Comparison of ENCODE assay signal across 13 mouse cellular contexts in genomic region chr5:118063181-118063621, GRCm38 (mm10). TPM values are rescaled to one million over a fixed set of nuclear protein-coding genes. Genes with fewer than 3 reads are reported as not detected.
DNase-seq lines count a peak whose midpoint lies in the region; ATAC-seq and TF ChIP-seq lines count a peak whose summit lies in the region.
"Had no signal": no experiment of that assay in that cellular context is flagged by ENCODE, and none has a peak within 500 bp of the region (broad histone marks: within the 10 kb centered on the region; RNA-seq: fewer than 3 reads in every experiment).

No protein-coding gene starts in this region.

- WGBS in hindbrain, embryonic 14.5 days, result 56% methylated on average over 8 of the region's 8 CpGs
- 27% methylated on average over 8 of the region's 8 CpGs for WGBS in midbrain, postnatal 0 days

- no peaks in the 10 kb centered on the region for H3K9me3 ChIP-seq in hindbrain, embryonic 14.5 days (ENCODE audit: control insufficient read depth, low read length)
- H3K9me3 ChIP-seq in midbrain, postnatal 0 days (ENCODE audit: low read length), result no peaks in the 10 kb centered on the region
- H3K9me3 ChIP-seq: heart, embryonic 12.5 days had no signal

- H3K36me3 ChIP-seq in hindbrain, embryonic 14.5 days (replicated peaks; ENCODE audit: control insufficient read depth, insufficient read depth), result peaks cover 23% of the 10 kb centered on the region
- peaks cover 7% of the 10 kb centered on the region for H3K36me3 ChIP-seq in midbrain, postnatal 0 days (ENCODE audit: insufficient read depth, low read length)

- H3K27ac ChIP-seq in hindbrain, embryonic 14.5 days, result peak overlapping the region; percentile 74; the same call in 1 of the 2 replicates
- H3K27ac ChIP-seq in midbrain, postnatal 0 days (ENCODE audit: low read depth, low read length), result peak overlapping the region; percentile 62
- H3K27ac ChIP-seq: left cerebral cortex, adult 2 months; liver, embryonic 14.5 days had no signal

- no peaks in the 10 kb centered on the region for H3K27me3 ChIP-seq in hindbrain, embryonic 14.5 days (ENCODE audit: control insufficient read depth, insufficient read depth, low read length)
- H3K27me3 ChIP-seq in midbrain, postnatal 0 days (ENCODE audit: insufficient read depth, low read length), result no peaks in the 10 kb centered on the region
- H3K27me3 ChIP-seq: heart, embryonic 12.5 days had no signal

- DNase-seq in cerebellum, postnatal 25 days, result peak; percentile 44 to 51
- DNase-seq in cerebellum, adult 11 months, result no peak
- DNase-seq in lung, postnatal 36 days, result peak; percentile 35
- DNase-seq in lung, postnatal 4 days, result no peak
- DNase-seq in hindbrain, embryonic 14.5 days (ENCODE audit: low spot score), result no peak
- peak; percentile 66 for DNase-seq in midbrain, postnatal 0 days (ENCODE audit: low spot score)
- DNase-seq in c-Kit-positive CD71-positive TER-119-positive erythroid progenitor cells, embryonic 14.5 days (ENCODE audit: low spot score), result no peak
- no peak for DNase-seq in left cerebral cortex, adult 11 months (ENCODE audit: low spot score)
- DNase-seq: thymus, adult 2 months had no signal

- H3K4me1 ChIP-seq in hindbrain, embryonic 14.5 days (replicated peaks; ENCODE audit: control insufficient read depth, insufficient read depth, low read length), result peaks cover 18% of the 10 kb centered on the region
- peaks cover 17% of the 10 kb centered on the region; the same call in 1 of the 2 replicates for H3K4me1 ChIP-seq in midbrain, postnatal 0 days (ENCODE audit: insufficient read depth, low read length)

- H3K4me3 ChIP-seq in hindbrain, embryonic 14.5 days (replicated peaks; ENCODE audit: low read length), result no peak overlapping the region
- no peak overlapping the region for H3K4me3 ChIP-seq in midbrain, postnatal 0 days (ENCODE audit: low read depth, low read length)
- H3K4me3 ChIP-seq: heart, embryonic 12.5 days; left cerebral cortex, adult 2 months had no signal

- TF ChIP-seq CTCF in midbrain, postnatal 0 days (IDR thresholded peaks at IDR 0.05), result no peak

- H3K9ac ChIP-seq in hindbrain, embryonic 14.5 days, result no peak overlapping the region
- H3K9ac ChIP-seq in midbrain, postnatal 0 days (replicated peaks; ENCODE audit: low read length, poor library complexity, severe bottlenecking), result peak overlapping the region; percentile 24; the same call in 1 of the 2 replicates
- H3K9ac ChIP-seq: heart, embryonic 12.5 days; liver, embryonic 14.5 days had no signal

- H3K4me2 ChIP-seq in hindbrain, embryonic 14.5 days (replicated peaks), result no peak overlapping the region
- no peak overlapping the region for H3K4me2 ChIP-seq in midbrain, postnatal 0 days (ENCODE audit: low read depth, low read length, poor library complexity, severe bottlenecking)
- H3K4me2 ChIP-seq: heart, embryonic 12.5 days had no signal

- no peak; the same call in 1 of the 2 replicates for ATAC-seq in hindbrain, embryonic 14.5 days (ENCODE audit: low FRiP score)
- 0 out of 2 replicates have a peak, but pooled peaks have one; percentile 35 for ATAC-seq in midbrain, postnatal 0 days (ENCODE audit: low FRiP score)
- ATAC-seq: intestine, embryonic 16.5 days had no signal

RNA-seq across cellular contexts. Expression of gene Tesc, which starts 35.7 kb away (rescaled TPM):
- polyA plus RNA-seq in hindbrain, embryonic 14.5 days (2014; fragmentation: Nextera tagmentation; extraction: Ambion mirVana), result 4.3 and 4.9 TPM in 2 replicates
- 3.6 and 4.7 TPM in 2 replicates for total RNA-seq in midbrain, postnatal 0 days (2014; rRNA removed)
- 5.5 and 8.2 TPM in 2 replicates for polyA plus RNA-seq in midbrain, postnatal 0 days (2015; fragmentation: Nextera tagmentation; extraction: Ambion mirVana)

Comparison
In these comparisons a context has a peak if more than half of its experiments do, and no peak if none do; other contexts are left out.
1. DNase-seq: peak in cerebellum, postnatal 25 days (2 of 2), lung, postnatal 36 days (single experiment) and midbrain, postnatal 0 days (single experiment); none in cerebellum, adult 11 months (single experiment), lung, postnatal 4 days (0 of 2), hindbrain, embryonic 14.5 days (single experiment), c-Kit-positive CD71-positive TER-119-positive erythroid progenitor cells, embryonic 14.5 days (single experiment) and left cerebral cortex, adult 11 months (single experiment).